Mouse (Mus musculus): ENCODE results near the gene Efcab9.

Efcab9 gene

DNA sequence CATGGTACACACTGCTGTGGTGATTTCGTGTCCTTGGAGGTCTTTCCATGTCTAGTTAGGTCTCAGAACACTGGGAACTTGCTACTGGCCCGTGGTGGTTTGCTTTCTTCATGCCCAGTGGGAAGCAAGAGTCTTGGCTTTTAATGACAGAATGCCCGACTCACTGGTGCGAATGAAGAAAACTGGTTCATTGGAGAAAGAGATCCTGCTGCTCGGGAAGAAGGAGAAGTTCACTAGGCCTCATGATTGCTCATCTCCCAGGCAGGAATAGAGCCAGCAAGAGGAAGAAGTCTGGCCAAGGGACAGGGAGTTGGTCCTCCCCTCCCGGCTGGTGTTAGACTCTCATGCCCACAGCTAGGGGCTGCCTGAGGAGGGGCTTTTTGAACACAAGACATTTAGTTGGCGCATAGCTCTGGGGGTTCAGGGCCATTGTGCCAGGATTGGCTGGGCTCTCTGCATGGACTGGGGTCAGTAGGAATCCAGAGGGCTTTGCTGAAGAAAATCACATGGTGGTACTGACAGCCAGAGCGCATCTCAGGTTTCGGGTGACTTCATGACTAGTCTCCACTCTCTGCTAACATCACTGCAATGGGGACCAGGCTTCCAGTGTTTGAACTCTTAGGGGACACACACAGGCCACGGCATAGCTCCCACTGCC, 24.6 kb upstream of the Efcab9 start:
- no peak for DNase-seq (ENCODE audit: low spot score)

DNA sequence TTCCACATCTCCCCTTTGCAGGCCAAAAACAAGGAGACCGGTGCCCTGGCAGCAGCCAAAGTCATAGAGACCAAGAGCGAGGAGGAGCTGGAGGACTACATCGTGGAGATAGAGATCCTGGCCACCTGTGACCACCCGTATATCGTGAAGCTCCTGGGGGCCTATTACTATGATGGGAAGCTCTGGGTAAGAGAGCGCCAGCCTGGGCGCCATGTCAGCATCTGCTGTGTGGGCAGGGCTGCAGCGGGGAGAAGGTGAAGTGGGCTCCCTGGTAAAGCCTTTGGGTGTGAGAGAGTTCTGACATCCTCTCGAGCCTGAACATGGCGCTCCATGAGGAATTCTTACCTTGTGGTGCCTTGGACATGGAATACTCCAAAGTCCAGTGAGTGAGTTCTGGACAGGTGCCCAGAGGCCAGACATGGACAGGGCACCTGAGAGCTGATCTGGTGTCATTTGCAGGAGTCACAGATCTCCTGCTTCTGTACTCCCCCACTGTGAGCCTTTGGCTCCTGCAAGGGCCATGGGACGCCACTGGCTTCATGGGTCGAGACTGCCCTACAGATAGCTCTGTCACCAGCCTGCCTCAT, 23.3 kb upstream of the Efcab9 start:
- no peak for DNase-seq (ENCODE audit: low spot score)

DNA sequence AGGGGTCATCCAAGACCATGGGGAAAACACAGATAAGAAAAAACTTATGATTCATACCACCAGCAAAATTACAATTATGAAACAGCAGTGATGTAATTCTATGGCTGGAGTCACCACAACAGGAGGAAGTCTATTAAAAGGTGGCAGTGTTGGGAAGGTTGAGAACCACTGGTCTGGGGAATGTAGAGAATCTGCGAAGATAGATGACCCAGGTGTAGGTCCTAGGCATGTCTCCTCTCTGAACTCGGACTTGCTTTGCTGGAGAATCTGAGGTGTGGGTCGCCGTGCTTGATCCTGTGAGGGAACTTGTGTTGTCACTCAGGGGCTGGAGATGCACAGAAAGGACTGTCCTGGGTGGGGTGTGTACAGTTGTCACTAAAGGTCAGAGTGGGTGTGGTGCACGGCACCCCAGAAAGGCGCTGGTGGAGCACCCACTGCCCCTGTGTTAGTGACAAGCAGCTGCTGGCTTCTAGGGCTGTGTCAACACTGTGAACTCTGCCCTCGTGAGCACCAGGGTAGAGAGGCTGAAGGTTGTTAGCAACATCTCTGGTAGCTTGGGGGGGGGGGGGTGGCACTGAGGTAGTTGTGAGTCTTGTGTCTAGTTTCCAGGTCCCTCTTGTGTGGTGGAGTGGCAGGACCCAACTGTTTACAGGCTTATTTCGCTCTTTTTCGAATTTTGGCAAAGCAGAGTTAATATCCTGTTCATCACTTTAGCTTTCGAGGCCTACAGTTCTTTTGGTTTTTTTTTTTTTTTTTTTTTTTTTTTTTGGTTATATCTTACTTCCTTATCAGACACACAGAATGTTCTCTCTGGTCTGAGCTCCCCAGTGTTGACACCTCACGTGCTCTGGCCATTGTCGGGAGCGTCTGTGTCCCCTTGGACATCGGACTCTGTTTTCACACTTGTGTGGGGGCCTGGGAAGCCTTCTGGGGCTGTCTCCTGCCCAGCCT, 22.5 kb upstream of the Efcab9 start:
- no peak for DNase-seq (ENCODE audit: low spot score)

DNA sequence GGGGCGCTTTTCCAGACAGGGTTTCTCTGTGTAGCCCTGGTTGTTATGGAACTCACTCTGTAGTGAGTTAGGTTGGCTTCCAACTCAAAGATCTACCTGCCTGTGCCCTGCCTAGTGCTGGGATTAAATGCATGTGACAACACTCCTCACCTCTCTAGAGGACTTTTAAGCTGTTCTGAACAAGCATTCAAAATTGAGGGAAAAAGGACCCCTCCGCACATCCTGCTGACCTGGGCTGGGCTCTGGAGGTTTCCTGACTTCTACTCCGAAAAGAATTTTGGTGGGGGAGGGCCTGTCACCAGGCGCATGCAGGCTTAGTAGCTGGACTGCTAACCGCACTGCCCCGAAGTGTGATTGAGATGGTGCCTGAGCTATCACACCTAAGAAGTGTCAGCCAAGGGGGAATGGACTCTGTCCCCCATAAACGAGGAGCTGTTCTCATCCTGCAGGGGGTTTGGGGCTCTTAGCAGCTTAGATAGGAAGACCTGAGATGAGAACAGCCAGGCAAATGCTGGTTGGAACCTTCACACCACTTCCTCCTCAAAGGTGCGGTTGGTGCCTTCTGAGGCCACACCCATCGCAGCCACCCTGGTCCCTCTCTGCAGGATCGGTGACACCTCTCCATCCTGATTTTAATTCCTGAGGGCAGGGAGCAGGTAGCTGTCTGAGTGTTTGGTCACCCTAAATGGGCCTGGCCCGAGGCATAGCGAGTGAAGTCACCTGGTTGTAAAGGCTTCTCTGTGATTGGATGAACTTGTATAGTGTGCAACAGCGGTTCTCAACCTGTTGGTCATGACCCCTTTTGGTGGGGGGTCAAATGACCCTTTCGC, 21.6 kb upstream of the Efcab9 start:
- DNase-seq (ENCODE audit: low spot score), result no peak

DNA sequence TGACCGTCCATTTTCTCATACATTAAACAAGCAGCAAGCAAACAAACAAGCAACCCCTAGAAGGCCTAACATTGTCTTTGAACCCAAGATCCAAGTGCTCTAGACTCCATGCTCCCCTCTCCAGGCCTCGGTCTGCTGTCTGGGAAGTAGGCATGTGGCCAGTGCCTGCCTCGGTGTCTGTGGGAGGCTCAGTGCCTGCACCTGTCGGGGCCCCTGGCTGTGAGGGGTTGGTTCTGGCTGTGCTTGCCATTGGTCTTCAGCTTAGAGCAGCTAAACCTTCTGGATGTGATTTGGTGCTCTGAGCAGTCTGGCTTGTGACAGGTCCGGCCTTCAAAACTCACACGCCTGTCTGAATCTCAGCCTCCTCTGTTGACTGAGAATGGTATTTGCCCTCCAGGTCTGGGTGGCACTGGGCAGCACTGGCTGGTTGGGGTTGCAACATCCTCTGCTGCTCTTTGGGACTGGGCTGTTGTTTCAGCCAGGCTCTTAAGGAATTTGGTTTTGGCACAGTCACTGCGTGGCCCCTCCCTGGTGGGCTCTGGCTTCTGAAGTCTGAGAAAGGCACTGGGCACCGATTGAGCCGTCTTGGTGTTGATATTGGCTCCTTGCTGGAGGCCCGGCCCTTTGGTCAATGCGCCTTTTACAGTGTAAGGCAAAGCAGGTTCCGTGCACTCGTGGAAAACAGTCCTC, 20.7 kb upstream of the Efcab9 start:
- no peak for DNase-seq (ENCODE audit: low spot score)

DNA sequence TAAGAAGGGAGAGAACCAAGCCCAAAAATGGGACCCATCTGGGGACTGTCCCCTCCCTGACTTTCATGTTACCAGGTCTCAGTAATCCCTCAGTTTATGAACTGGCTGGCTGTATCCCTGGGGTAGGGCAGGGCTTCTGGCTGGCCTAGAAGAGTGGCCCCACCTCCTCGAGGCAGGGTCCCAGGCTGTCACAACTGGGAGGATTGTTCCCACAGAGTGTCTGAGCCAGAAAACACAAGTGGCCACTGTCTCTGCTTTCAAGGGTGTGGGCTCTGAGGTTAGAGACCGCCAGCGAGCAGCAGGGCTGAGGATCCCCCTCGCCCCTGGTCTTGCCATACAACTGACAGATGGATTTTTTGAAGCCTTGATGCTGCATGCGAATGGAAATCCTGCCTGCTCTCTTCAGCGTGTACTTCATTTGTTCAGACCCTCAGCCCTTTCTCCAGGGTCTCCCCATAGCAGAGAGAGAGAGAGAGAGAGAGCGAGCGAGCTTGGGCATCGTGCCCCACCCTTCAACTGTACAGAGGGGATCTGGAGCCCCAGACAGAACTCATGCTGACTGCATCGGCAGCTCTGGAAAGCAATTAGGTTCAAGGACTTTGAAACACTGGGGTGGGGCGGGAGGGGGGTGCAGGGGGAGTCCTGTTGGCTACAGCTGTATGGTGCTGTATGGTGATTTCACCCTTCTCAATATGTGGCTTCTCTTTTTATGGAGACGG, 19.9 kb upstream of the Efcab9 start:
- DNase-seq (ENCODE audit: low spot score), result no peak

DNA sequence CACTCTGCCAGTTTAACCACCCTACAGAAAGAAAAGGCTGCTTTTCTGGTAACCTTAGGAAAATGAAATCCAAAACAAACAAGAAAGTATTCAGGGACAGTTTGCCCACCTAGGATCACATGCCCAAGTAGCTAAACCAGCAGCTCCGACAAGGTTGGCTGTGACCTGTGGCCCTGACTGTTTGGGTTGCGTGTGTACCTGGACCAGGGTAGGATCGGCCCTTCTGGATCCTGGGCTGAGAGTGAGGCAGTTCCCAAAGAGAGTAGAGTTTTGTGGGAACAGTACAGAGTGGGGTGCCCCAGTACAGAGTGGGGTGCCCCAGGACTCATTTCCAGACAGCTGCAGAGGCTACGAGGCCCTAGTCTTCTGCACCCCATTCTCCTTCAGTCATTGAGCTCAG, 19.2 kb upstream of the Efcab9 start:
- no peak for DNase-seq (ENCODE audit: low spot score)

DNA sequence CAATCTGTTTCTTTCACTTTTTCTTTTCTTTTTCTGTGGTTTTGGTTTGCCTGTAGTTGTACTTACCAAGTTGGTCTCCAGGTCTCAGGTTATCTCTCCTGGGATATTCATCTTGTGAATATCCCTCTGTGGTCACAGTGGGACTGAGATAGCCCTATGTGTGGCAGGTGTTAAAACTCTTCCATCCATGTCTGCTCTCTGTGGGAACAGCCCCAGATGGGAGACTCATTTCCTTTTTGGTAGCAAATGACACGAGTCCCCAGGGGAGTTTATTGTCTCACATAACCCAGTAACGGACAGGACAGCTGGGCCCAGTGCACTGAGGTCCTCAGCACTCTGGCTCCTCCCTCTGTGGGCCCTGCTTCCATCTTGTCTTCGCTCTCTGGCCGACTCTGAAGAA, 18.2 kb upstream of the Efcab9 start:
- no peak for DNase-seq (ENCODE audit: low spot score)

DNA sequence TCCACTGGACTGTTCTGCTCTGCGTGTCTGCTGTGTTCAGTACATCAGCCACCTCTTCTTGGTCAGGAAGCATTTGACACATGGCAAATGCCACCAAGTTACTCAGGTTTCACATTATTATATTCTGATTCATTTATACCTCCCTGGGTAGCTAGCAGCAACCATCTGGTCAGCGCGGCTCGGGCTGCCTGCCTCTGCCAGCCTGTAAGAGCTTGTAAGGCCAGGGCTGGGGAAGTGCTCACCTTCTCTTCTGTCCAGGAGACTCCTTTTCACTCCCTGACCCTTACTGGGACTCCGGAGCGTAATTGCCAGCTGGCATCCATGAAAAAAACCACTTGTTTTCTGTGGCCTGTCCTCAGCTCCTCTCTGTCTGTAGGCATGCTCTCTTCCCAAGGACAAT, 17.4 kb upstream of the Efcab9 start:
- no peak for DNase-seq (ENCODE audit: low spot score)

DNA sequence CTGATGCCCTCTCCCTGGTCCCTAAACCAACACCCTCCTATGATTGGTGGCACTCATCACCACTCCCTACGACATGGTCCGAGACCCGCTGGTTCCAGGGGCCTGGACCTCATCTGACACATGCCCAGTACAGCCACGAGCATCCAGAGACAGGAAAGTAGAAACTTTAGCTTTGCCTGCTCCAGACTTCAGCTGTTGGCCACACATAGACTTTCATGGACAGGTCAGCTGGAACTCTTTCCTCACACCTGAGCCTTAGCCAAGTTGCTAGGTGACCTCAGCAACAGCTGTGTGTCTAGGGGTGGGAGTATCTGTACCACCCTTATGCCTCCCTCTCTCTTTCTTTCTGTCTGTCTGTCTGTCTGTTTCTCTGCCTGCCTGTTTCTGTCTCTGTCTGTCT, 16.4 kb upstream of the Efcab9 start:
- DNase-seq (ENCODE audit: low spot score), result no peak

DNA sequence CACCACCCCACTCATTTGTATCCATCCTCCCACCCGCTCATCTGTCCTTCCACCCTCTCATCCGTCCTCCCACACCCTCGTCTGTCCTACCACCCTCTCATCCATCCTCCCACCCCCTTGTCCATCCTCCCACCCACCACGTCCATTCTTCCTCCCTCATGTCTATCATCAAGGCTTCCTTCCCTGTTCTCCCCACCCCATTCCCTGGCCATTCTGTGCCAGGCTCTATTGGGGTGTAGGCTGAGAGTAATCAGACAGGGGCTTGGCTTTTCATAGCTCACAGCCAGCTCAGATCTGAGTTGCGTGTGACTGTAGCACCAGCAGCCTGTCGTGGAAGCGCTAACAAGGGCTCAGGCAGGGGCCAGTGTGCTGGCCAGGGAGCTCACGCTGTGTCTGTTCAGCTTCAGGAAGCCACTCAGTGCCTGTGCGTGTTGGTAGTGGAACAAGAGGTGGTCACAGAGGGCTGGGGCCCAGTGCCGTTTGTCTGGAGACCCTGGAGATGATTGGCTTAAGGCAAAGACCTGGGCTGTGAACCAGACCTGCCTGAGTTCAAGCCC, 15.6 kb upstream of the Efcab9 start:
- DNase-seq (ENCODE audit: low spot score), result no peak

DNA sequence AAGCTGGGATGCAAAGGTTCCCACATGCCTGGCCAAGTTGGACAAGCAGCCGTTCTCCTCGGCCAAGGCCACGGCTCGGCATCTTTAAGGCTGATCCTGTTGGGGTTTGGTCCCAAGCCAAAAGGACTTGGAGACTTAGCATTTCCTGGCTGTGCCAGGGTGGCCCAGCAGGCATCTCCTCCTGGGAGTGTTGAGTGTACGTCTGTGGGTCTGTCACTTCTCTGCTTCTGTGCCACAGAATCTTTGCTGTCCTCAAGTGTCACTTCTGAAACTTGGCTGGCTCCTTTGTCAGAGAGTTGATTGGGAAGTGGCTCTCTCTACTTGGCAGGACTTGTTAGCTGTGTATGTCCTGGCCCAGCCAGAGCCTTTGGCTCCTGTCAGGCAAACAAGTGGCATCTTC, 14.6 kb upstream of the Efcab9 start:
- no peak for DNase-seq (ENCODE audit: low spot score)

DNA sequence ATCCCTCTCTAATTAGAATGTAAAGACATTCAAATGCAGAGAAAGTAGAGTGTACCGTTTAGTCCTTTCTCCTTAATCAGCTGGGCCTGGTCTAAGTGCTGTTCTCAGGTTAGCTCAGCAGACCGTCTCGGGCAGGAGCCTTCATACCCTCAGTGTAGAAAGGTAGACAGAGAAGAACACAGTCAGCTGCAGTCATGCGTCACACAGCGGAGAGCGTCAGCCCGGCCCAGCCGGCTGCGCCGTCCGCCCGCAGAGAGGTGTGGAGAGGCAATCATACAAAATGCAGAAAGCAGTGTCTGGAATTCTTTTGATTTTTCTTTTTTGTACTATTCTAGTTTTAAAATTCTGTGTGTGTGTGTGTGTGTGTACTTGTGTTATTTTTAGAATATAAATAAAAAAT, 13.7 kb upstream of the Efcab9 start:
- no peak for DNase-seq (ENCODE audit: low spot score)

DNA sequence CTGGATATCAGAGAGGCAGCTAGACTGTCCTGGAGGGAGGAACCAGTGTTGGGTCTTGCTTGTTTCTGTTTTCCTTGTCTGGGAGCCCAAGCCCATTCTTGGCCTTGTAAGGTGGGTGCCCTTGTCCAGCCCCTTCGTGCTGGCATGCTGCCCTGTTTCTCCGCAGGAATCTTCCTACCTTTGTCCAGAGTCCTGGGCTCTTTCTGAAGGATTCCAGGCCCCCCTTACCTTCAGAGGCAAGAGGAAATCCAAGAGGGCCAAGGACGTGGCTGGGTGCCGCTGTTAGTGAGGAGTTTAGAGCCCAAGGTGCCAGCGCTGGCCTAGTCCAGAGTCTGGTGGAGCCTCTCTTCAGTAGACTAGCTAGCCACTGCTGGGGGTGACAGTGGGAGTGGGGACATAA, 12.6 kb upstream of the Efcab9 start:
- DNase-seq (ENCODE audit: low spot score), result no peak

DNA sequence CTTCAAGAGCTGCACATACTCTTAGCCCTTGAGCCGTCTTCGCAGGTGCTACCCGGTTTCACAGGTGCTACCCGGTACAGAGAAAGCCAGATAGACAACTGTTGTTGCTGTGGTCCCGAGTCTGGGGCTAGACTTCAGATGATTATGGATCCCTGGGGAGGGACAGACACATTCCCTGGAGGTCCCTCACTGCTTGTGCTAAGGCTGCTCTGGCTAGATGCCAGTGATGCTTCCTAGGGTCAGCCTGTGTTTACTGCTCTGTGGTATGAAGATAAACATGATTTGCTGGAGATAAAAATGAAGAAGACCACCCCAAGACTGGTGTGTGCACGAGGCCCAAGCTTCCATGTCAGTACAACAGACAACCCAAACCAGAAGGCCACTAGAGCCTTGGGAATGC, 12.2 kb upstream of the Efcab9 start:
- DNase-seq (ENCODE audit: low spot score), result no peak

DNA sequence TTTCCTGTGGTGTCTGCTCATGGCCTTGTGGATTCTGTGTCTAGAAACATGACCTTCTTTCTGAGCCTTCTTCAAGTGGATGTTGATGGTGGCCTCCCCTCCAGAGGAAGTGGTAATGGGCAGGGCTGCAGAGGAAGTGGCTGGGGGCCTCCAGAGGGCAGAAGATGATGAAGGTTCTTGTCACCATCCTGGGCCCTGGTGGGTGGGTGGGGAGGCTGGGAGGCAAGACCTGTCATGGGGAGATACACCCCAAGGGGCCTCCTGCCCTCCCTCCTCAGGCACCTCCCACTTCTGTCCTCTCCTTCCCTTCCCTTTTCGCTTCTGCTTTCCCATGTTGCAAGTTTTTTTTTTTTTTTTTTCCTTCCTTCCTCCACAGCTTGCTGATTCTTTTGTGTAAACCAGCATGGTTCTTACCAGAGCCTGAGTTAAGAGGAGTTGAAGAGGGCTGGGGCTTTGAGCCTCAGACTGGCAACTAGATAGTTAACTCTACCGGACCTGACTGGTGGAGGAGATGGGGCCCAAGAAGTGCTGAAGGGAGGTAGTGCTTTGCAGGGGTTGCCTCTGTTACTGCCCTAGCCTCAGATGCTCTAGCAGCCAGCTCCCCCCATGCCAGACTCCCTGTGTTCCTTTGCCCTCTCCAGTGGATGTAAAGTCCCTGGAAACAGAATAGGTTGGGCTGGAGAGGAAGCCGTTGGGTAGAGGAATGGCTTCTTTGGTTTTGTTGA, 11.0 kb upstream of the Efcab9 start:
- no peak for DNase-seq (ENCODE audit: low spot score)

DNA sequence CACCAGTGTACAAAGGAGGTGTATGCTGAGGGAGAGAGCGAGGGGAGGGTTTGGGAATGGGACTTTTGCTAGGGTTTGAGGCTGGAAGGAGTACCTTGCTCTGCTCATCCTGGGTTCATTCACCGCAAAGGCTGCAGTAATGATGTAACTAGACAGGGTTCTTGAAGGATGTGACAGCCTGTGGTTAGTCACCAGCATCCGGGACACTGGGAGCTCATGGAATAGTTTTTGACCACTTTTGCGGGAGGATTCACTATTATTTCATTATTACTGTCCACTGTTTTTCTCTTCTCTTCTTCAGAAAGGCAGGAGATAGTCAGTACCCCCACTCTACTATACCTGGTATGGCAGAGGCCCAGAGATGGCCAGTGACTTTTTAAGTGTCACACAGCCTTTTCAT, 10.3 kb upstream of the Efcab9 start:
- DNase-seq (ENCODE audit: low spot score), result no peak

DNA sequence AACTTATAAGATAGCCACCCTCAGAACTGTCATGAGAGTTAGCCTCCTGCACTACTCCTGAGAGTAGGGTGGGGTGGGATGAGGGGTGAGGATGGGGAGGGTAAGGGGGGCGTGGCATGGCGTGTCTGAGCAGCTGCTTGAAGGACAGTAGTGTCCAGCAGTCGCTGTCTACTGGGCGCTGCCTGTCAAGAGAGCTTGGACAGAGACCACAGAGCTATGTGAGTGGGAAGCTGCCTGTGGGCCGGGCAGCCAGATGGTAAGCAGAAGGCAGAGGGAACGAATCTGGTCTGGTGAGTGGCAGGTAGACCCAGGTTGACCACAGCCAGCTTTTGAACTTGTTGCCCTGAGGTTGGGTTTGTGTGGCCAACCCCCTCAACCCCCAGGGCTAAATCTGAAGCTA, 8.6 kb upstream of the Efcab9 start:
- DNase-seq (ENCODE audit: low spot score), result no peak

DNA sequence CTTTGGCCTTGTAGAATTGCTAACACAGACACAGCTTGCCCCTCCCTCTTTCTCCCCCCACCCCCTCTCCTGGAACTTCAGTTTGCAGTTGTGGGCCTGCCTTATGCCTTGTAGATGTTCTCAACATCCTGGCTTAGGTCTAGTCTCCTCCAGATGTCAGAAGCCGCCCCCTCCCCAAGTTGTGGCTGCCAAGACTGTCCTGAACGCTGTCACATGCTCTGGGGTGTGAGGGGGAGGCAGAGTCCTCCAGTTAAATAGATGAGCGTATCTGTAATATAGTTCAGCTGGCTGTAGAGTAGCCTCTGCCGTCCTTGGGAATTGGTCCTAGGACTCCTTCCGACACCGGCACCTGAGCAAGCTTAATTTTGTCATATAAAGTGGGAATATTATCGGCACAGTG, 7.8 kb upstream of the Efcab9 start:
- no peak for DNase-seq (ENCODE audit: low spot score)

DNA sequence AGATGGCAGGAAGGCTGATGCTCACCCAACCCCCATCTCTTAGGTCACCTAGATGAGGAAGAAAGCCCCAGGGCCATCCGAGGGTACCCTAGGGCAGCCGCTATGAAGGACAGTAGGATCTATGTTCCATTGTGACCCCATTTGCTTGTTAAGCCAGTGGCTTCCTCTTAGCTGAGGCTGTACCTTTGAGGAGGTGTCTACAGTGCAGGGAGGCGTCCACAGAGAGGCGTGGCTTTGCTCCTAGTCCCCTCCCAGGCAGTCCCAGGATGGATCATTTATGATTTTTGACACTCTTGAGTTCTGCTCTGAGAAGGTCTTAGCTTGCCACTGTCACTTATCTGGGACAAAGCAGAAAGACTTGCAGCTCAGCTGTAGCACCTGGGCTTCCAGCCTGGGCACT, 7.0 kb upstream of the Efcab9 start:
- no peak for DNase-seq (ENCODE audit: low spot score)
